Mouse (Mus musculus): ENCODE results near the gene Cnot8.
A peak's percentile ranks its signal among the peaks of the same experiment; 100 is the strongest.

Cnot8 gene

GRCm38 (mm10) chr11:58156871-58157270 is 52.9 kb downstream of the Cnot8 start:
- no peak for DNase-seq (ENCODE audit: low read depth, low spot score)

DNA sequence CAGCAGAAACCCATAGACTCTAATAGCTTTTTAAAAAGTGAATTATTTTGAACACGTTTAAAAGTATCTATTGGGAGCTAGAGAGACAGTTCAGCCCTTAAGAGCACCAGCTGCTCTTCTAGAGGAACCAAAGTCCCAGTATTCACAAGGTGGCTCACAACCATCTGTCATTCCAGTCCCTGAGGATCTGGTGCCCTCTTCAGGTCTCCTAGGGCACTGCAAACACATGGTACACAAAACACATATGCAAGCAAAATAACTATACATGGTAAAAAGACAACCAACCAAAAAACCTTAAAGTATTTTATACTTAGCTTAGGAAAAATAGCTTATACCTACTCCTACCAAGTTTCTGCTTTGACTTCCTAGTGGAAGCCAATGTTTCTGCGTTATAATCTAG is 61.1 kb downstream of the Cnot8 start:
- DNase-seq (ENCODE audit: low read depth, low spot score), result peak; percentile 29

- no peak for DNase-seq (ENCODE audit: low read depth, low spot score)
Measured at GRCm38 (mm10) chr11:58167822-58168166, 63.8 kb downstream of the Cnot8 start.
